Mouse (Mus musculus) thymus, adult 2 months (tissue): Measurements from ENCODE around the gene Zfp488. TPM values are rescaled to one million over a fixed set of nuclear protein-coding genes. Genes with fewer than 3 reads are reported as not detected.

ENCODE experiments used
- DNase-seq: peaks from one replicate; pipeline ENCODE4 v3.0.0; 2021
- H3K27ac ChIP-seq: fragments of 200-500 bp; 2 replicates; pipeline ENCODE4 v1.5.1; 2012; ENCODE audit warnings: low read length, control low read depth; ENCODE audit not compliant: control insufficient read depth, insufficient read depth
- H3K27me3 ChIP-seq: fragments of 200-500 bp; 2 replicates; pipeline ENCODE4 v1.6.1; 2012; ENCODE audit warnings: mild to moderate bottlenecking, low read length, moderate library complexity, mixed read lengths; ENCODE audit not compliant: control insufficient read depth, insufficient read depth
- H3K36me3 ChIP-seq: fragments of 200-500 bp; 2 replicates; pipeline ENCODE4 v1.6.1; 2012; ENCODE audit warnings: mild to moderate bottlenecking, low read length, moderate library complexity; ENCODE audit not compliant: control insufficient read depth, insufficient read depth
- H3K4me1 ChIP-seq: fragments of 200-500 bp; replicated peaks from 2 replicates; pipeline ENCODE4 v1.6.1; 2012; ENCODE audit warnings: low read length; ENCODE audit not compliant: control insufficient read depth, insufficient read depth
- H3K4me3 ChIP-seq: fragments of 200-500 bp; 2 replicates; pipeline ENCODE4 v1.5.1; 2012; ENCODE audit warnings: mild to moderate bottlenecking, low read length, control low read depth, moderate library complexity; ENCODE audit not compliant: control insufficient read depth, insufficient read depth
- CTCF ChIP-seq: fragments of 200-500 bp; IDR thresholded peaks from 2 replicates; pipeline ENCODE4 v1.5.1; 2012; ENCODE audit warnings: mild to moderate bottlenecking, control low read depth, low read length, moderate library complexity, borderline replicate concordance; ENCODE audit not compliant: control insufficient read depth, poor library complexity, insufficient read depth; ENCODE audit errors: extremely low read depth
- POLR2A ChIP-seq: fragments of 200-500 bp; IDR thresholded peaks from 2 replicates; pipeline ENCODE4 v1.6.1; 2012; ENCODE audit warnings: mild to moderate bottlenecking, low read length, control low read depth, moderate library complexity; ENCODE audit not compliant: control insufficient read depth, poor library complexity, insufficient read depth; ENCODE audit errors: extremely low read depth
- WGBS: fragments of 180-500 bp; shearing (Covaris S2); methylation state at CpG from one replicate; pipeline ENCODE4 v1.1.7; 2018; 5-methylcytosine and 5-hydroxymethylcytosine counted together
- polyA plus RNA-seq: library from polyadenylated mRNA; depleted of rRNA; stranded (reverse); fragments of >200 nt; gene quantifications from 2 replicates; pipeline ENCODE4 v1.2.3, GENCODE M21; 2012

The Zfp488 gene
- polyA plus RNA-seq, 1 experiment = not detected

DNA sequence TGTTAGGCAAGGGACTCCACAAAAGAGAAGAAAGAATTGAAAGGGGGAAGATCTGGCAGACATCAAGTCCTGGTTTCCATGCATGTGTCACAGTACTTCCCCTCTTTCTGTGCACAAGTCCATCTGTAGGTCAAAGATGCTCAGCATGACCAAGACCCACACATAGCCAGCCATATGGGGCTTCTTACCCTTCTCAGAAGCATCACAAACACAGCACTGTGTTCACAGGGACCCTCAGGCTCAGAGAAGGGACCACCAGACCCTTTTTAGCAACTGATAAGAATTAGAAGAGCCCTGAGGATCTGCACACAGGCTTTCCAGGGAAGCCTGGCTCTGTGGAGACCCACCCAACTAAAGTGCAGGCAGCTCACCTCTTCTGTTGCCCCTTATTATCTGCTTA is 21.5 kb upstream of the Zfp488 start:
- Histone ChIP-seq H3K27me3 (no peaks in the 10 kb centered on the region), H3K27ac (no peak overlapping the region), H3K4me3 (no peak overlapping the region), H3K4me1 (no peaks in the 10 kb centered on the region), H3K36me3 (no peaks in the 10 kb centered on the region)
- no peak for DNase-seq
- TF ChIP-seq CTCF = no peak
- TF ChIP-seq POLR2A = no peak

GRCm38 (mm10) chr14:33997427-33997826 is 18.9 kb upstream of the Zfp488 start:
- Histone ChIP-seq H3K27ac (no peak overlapping the region), H3K4me3 (no peak overlapping the region), H3K4me1 (no peaks in the 10 kb centered on the region; the same call in 1 of the 2 replicates), H3K36me3 (no peaks in the 10 kb centered on the region), H3K27me3 (no peaks in the 10 kb centered on the region)
- 72% methylated on average over 6 of the region's 6 CpGs for WGBS
- no peak for DNase-seq
- TF ChIP-seq POLR2A (no peak), CTCF (no peak)

DNA sequence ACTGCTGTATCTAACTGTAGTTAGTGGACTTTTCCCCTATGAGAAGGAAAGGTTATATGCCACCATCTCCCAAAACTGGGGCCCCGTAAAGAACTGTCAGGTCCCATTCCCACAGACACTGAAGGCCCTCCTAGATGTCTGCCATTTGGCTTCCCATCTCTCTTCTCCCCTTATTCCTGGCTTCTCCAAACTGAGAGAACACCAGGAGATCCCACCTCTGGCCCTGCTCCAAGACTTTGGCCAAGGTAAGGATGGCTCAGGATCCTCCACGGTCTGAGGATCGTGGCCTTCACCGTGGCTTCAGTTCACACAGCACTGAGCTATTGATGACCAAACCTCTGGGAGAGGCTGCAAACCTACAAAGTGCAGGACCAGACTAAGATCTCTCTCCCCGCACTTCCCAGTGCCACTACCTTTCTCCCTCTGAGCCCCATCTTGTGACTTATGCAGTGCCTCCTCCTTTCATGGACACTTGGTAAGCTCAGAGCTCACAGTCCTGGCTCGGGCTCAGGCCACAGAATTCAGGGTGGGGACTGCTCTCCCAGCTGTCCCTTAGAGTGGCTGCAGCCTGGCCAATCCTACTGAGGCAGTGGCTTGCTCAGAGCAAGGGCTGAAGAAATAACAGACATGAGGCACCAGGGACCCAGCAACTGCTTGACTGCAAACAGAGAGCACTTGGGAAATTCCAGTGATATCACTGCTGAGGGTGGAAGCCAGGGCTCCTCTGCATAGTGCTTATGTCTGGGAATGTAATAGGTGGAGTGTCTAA is 15.1 kb upstream of the Zfp488 start:
- no peak for TF ChIP-seq CTCF
- no peak for TF ChIP-seq POLR2A
- no peaks in the 10 kb centered on the region for H3K27me3 ChIP-seq
- H3K36me3 ChIP-seq = no peaks in the 10 kb centered on the region
- no peak for DNase-seq
- no peaks in the 10 kb centered on the region; the same call in 1 of the 2 replicates for H3K4me1 ChIP-seq
- no peak overlapping the region for H3K4me3 ChIP-seq
- no peak overlapping the region for H3K27ac ChIP-seq
- 86% methylated on average over 6 of the region's 6 CpGs for WGBS

GRCm38 (mm10) chr14:33993051-33993450 is 14.5 kb upstream of the Zfp488 start:
- H3K4me3 ChIP-seq = no peak overlapping the region
- H3K27me3 ChIP-seq = no peaks in the 10 kb centered on the region
- DNase-seq = no peak
- TF ChIP-seq POLR2A (no peak), CTCF (no peak)
- H3K36me3 ChIP-seq = no peaks in the 10 kb centered on the region
- H3K27ac ChIP-seq = no peak overlapping the region
- no peaks in the 10 kb centered on the region; the same call in 1 of the 2 replicates for H3K4me1 ChIP-seq
- WGBS = 91% methylated on average over 9 of the region's 9 CpGs

DNA sequence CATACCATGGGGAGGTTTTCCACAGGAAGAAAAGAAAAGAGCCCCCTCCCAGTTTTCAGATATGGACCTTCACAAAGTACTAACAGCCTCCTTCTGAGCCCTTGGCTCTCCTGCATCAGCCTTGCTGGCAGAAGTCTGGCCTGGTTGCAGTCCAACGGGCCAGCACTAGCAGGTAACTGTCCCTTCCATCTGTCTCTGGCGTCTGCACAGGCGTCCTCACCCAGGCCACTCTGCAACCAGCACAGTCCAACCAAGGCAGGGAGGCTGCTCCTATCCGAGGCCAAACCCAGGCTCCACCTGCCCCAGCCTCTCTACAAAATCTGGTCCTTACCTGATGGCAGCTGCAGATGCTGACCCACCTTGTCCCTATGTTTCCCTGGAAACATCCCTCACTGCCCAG is 13.4 kb upstream of the Zfp488 start:
- Histone ChIP-seq H3K27me3 (no peaks in the 10 kb centered on the region), H3K4me1 (no peaks in the 10 kb centered on the region; the same call in 1 of the 2 replicates), H3K36me3 (no peaks in the 10 kb centered on the region), H3K4me3 (no peak overlapping the region), H3K27ac (no peak overlapping the region)
- no peak for TF ChIP-seq POLR2A
- 78% methylated on average over 4 of the region's 4 CpGs for WGBS
- DNase-seq = no peak

- 59% methylated on average over 3 of the region's 3 CpGs for WGBS
- TF ChIP-seq CTCF = no peak
- no peaks in the 10 kb centered on the region for H3K36me3 ChIP-seq
- no peak for DNase-seq
- no peaks in the 10 kb centered on the region; the same call in 1 of the 2 replicates for H3K4me1 ChIP-seq
- no peak overlapping the region for H3K4me3 ChIP-seq
- H3K27ac ChIP-seq = no peak overlapping the region
- no peaks in the 10 kb centered on the region for H3K27me3 ChIP-seq
Measured at GRCm38 (mm10) chr14:33989201-33989600, 10.6 kb upstream of the Zfp488 start.

DNA sequence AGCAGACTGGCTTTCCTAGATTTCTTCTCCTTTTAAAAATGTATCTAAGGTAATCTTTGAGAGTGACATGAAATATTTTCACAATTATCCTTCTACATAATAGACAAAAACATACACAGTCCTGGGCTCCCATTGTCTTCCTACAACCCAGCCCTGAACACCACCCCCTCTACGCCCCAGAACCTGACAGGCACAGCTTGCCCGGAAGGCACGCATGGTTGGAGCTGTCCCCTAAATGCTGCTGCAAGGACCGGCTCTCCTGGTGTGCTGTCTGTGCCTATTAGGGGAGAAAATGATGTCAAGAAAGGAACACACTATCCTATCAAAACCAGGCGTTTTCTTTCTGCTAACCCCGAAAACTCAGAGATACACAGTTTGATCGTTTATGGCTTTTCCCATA is 816 bp downstream of the Zfp488 start:
- no peaks in the 10 kb centered on the region for H3K4me1 ChIP-seq
- no peak overlapping the region for H3K27ac ChIP-seq
- no peak for TF ChIP-seq CTCF
- no peak for TF ChIP-seq POLR2A
- H3K27me3 ChIP-seq = no peaks in the 10 kb centered on the region
- DNase-seq = no peak
- H3K4me3 ChIP-seq = no peak overlapping the region
- 54% methylated on average over 7 of the region's 7 CpGs for WGBS
- no peaks in the 10 kb centered on the region for H3K36me3 ChIP-seq
